Mouse (Mus musculus) layer of hippocampus, adult 9-10 months (tissue): ENCODE results near the gene Fmo3.

Experiments used
- DNase-seq: peaks from one replicate; pipeline ENCODE4 v3.0.0; 2022; ENCODE audit warnings: low spot score

The Fmo3 gene

GRCm38 (mm10) chr1:162931310-162931875 lies 52.9 kb downstream of the Fmo3 start:
- no peak for DNase-seq

GRCm38 (mm10) chr1:162930631-162931030 lies 53.7 kb downstream of the Fmo3 start:
- DNase-seq: no peak

GRCm38 (mm10) chr1:162929146-162929545 lies 55.2 kb downstream of the Fmo3 start:
- no peak for DNase-seq

- no peak for DNase-seq
These were observed 59.2 kb downstream of the Fmo3 start for GRCm38 (mm10) chr1:162925121-162925520.

GRCm38 (mm10) chr1:162916661-162917060 lies 67.7 kb downstream of the Fmo3 start:
- DNase-seq: no peak

- DNase-seq: no peak
These were observed 69.3 kb downstream of the Fmo3 start for GRCm38 (mm10) chr1:162914932-162915556.

- no peak for DNase-seq
These were observed 72.2 kb downstream of the Fmo3 start for GRCm38 (mm10) chr1:162912085-162912484.
